Mouse (Mus musculus): ENCODE measurements at regions not wholly inside any gene's neighbourhood (a gene's known extent, or its start where the extent isn't known, plus 50 kb on each side); places are given as distances from the start of the nearest gene placed in this dataset.

DNA sequence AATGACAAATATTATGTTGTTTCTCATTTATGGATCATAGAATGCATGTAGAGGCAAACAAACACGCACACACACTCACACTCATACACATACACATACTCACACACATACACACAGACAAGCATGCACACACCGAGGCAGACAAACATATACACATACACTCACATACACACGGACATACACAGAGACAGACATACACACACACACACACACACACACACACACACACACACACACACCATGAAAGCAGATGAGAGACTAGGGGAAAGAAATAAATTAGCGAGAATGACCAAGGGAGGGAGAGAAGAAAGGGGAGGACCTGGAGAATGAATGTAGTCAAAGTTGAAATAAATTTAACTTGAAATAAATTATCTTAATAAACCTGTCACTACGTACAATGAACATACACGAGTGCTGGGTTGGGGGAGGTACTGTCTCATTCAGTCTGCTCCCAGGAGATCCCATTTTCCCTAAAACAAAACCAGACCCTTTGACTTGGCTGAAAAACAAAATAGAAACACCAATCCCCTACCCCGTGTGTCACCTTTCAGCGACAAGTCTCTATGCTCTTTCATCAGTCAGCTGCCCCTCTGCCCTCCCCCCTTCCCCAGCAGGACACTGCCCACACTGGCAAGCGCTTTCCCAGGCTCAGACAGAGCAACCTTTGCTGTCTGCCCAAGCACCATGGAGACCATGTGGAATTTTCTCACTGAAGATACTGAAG lies 167.7 kb downstream of the Qdpr start:
- TF ChIP-seq CTCF (IDR thresholded peaks at IDR 0.05; ENCODE audit: borderline replicate concordance, insufficient read depth, low read length) (no peak), POLR2A (IDR thresholded peaks at IDR 0.05; ENCODE audit: low read depth, low read length) (no peak)

All from embryonic fibroblast, embryonic 13.5 days (primary cell).